Mouse (Mus musculus) fat pad, adult 2 months (tissue): ENCODE measurements around the gene Nr2f2.

Source experiments
- DNase-seq: peaks from one replicate; pipeline ENCODE4 v3.0.0-alpha.2; 2011; ENCODE audit warnings: low read depth, low spot score; ENCODE audit errors: extremely low read depth

Gene Nr2f2

GRCm38 (mm10) chr7:70351981-70352560 is 14.5 kb downstream of the Nr2f2 start:
- no peak for DNase-seq

GRCm38 (mm10) chr7:70350781-70351551 is 15.6 kb downstream of the Nr2f2 start:
- DNase-seq, result no peak

GRCm38 (mm10) chr7:70349981-70350670 is 16.4 kb downstream of the Nr2f2 start:
- DNase-seq, result no peak

GRCm38 (mm10) chr7:70348977-70349615 is 17.4 kb downstream of the Nr2f2 start:
- DNase-seq, result no peak

- DNase-seq, result no peak
Measured at GRCm38 (mm10) chr7:70348064-70348976, 18.2 kb downstream of the Nr2f2 start.

- DNase-seq, result no peak
Measured at GRCm38 (mm10) chr7:70347618-70347958, 18.9 kb downstream of the Nr2f2 start.

GRCm38 (mm10) chr7:70346951-70347617 is 19.5 kb downstream of the Nr2f2 start:
- no peak for DNase-seq

- no peak for DNase-seq
Measured at GRCm38 (mm10) chr7:70346010-70346536, 20.5 kb downstream of the Nr2f2 start.

DNA sequence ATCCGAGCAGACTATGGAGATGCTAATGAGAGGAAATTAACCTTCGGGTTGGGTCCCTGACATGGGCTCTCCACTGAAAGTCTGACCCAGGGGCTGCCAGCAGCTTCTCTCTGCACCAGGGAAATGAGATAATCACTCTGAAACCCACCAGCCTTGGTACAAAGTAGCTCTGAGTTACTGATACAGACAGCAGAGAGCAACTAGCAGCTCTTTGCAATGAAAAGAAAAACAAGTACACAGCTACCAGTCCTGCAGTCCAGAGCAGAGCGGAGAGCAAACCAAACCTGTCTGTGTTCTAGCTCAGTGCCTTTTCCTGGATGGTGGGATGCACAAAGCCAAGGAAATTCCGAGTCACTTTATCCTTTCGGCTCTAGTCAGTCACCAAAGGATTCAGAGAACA is 23.1 kb downstream of the Nr2f2 start:
- DNase-seq, result no peak

DNA sequence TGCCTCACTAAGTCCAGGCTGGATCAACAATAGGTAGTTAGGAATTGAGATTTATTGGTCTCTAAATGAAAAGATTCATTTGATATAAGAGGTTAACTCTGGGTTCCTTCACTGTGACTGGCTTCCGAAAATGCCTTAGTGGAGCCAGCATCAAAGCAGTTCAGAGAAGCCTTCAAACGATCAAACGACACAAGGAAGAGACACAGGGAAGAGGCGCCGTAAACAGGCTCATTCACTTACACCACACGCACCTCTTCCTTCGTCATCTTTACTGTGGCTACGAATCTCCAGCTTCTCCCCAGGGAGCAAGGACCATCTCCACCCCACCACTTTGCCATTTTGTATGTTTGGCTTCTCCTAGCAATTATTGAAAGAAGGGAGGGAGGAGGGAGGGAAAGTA is 23.8 kb downstream of the Nr2f2 start:
- no peak for DNase-seq

- no peak for DNase-seq
Measured at GRCm38 (mm10) chr7:70342076-70342475, 24.5 kb downstream of the Nr2f2 start.

GRCm38 (mm10) chr7:70339998-70340630 is 26.4 kb downstream of the Nr2f2 start:
- DNase-seq, result no peak

GRCm38 (mm10) chr7:70338265-70338640 is 28.3 kb downstream of the Nr2f2 start:
- no peak for DNase-seq

GRCm38 (mm10) chr7:70337581-70338264 is 28.8 kb downstream of the Nr2f2 start:
- DNase-seq, result no peak

DNA sequence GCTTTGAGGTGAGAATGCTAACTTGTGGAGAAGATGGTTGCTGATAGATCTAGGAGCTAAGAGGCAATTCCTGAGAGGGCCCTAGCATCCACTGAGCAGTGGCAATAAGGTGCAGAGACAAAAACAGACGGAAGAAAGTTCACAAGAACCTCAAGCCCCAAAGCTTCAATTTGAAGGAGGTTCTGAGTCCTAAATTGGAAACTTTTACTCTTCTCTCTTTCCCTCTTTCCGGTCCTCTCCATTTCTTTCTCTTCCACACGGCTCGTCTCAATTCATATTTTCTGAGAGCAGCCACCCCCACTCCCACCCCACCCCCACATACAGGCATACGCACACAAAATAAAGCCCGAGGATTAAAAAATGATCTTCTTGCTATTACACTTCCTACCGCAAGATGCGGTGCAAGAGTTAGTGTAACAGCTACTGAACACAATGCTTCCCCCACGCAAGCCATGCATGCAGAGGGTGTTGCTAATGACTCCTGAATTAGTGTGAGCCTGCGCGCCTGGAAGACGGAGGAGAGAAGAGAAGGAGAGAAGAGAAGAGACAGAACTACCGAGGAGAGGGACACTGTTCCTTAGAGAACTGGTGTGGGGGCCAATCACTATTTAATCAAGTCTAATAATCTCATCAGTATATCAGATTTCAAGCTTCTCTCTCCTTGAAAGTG is 29.8 kb downstream of the Nr2f2 start:
- no peak for DNase-seq

DNA sequence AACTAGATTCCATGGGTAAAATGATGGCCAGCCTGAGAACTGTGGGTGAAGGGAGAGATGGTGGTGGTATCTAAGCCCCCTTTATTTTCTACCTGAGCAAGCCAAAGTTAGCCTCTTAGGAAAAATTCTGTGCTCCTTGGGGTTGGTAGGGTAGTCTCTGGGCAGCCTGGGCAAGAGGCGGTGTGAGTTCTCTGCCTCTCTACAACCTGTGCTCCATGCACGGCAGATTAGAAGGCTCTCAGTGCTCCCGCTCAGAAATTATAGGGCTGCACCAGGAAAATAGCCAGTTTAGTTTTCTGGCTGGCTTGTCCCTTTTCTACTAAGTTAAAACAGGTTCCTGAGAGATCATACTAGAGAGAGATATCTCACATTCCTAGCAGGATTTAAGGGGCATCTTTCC is 30.4 kb downstream of the Nr2f2 start:
- DNase-seq, result no peak

DNA sequence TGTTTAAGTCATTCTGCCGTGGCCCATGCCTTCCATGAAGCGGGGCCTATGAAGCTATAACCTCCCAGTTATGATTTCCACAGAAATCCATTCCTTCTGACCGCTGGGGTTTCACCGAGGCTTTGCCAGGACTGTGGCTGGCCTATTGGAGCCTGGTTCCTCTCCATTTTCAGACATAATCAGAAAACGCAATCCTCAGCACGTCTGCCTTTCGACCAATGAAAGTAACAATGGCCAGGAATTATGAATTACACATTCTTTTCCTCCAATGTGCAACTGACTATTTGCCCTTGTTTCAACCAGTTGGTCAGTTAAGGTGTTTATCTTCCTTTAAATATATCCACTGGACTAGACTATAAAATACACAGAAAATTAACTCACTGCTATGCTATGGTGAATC is 31.1 kb downstream of the Nr2f2 start:
- DNase-seq, result no peak

- DNase-seq, result no peak
Measured at GRCm38 (mm10) chr7:70334836-70335235, 31.7 kb downstream of the Nr2f2 start.
